Mouse (Mus musculus) brain, embryonic 14.5 days (tissue): ENCODE results near the gene Izumo2. TPM values are rescaled to one million over a fixed set of nuclear protein-coding genes. Genes with fewer than 3 reads are reported as not detected.

Experiments
- DNase-seq: peaks from one replicate; pipeline ENCODE4 v3.0.0-alpha.2; 2011; ENCODE audit warnings: low read depth
- CTCF ChIP-seq: fragments of 200-500 bp; IDR thresholded peaks from 2 replicates; pipeline ENCODE4 v1.5.1; 2012; ENCODE audit warnings: inconsistent platforms, mild to moderate bottlenecking, moderate library complexity, borderline replicate concordance; ENCODE audit not compliant: insufficient read depth, insufficient read length; ENCODE audit errors: extremely low read depth
- POLR2A ChIP-seq: fragments of 200-500 bp; IDR thresholded peaks from 2 replicates; pipeline ENCODE4 v1.6.1; 2012; ENCODE audit warnings: mild to moderate bottlenecking, inconsistent platforms, borderline replicate concordance; ENCODE audit not compliant: poor library complexity, insufficient read depth, insufficient read length, severe bottlenecking; ENCODE audit errors: extremely low read depth
- polyA plus RNA-seq: library from polyadenylated mRNA; depleted of rRNA; stranded (reverse); fragments of >200 nt; gene quantifications from 2 replicates; pipeline ENCODE4 v1.2.3, GENCODE M21; 2012

Izumo2 gene
- polyA plus RNA-seq, 1 experiment, result not detected

DNA sequence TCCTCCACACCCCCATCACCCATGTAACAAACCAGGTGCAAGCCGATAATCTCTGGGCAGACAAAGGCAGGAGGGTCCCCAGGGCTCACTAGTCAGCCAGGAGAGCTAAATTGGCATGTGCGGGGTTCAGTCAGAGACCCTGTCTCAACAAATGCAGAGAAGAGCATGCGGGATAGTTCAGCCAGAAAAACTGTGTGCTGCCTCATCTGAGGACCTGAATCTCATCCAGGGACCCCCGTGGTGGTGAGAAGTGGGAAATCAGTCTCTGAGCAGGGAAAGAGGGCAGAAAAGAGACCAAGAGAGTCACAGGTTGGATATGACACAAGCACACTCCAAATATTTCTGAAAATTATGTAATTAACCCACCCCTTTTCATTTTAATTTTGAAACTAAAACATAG lies 32.4 kb upstream of the Izumo2 start:
- TF ChIP-seq CTCF, result no peak
- no peak for TF ChIP-seq POLR2A
- peak; percentile 8 for DNase-seq

DNA sequence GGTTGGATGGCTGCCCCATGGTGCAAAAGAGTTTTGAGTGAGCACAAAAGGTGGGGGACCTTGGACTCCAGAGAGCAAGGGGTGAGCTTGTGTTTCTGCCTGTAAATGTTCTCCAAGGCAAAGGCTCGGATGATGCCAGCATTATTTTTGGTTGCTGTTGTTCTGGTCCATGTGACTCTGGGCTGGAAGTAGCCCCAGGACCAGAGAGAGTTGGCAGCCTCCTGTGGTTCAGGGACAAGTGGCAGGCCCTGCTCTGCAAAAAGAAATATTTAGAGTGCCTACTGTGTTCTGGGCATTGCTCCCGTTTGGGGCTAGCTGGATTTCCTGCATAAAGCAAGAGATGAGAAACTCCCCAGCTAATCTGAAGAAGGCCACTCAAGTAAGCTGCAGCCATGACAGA lies 31.9 kb upstream of the Izumo2 start:
- DNase-seq, result peak; percentile 60
- TF ChIP-seq CTCF, result no peak
- no peak for TF ChIP-seq POLR2A

DNA sequence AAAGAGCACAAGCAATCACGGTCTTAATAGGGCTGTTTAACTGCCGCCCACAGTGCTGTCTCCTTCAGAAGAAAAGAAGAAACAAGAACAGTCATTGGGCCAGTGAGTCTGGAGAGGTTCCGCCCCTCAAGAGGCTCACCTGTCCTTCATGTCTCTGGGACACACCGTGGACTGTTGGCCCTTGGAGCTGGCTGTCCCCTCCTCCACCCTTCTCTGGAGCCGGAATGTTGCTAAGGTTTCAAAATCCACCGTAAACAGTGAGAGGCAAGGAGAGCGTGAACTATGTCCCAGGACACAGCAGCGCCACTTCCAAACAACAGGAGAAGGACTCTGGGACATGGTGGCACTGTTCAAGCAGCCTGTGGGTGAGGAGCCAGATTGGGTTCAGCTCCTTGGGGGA lies 24.9 kb upstream of the Izumo2 start:
- TF ChIP-seq CTCF (no peak), POLR2A (no peak)
- DNase-seq, result no peak

DNA sequence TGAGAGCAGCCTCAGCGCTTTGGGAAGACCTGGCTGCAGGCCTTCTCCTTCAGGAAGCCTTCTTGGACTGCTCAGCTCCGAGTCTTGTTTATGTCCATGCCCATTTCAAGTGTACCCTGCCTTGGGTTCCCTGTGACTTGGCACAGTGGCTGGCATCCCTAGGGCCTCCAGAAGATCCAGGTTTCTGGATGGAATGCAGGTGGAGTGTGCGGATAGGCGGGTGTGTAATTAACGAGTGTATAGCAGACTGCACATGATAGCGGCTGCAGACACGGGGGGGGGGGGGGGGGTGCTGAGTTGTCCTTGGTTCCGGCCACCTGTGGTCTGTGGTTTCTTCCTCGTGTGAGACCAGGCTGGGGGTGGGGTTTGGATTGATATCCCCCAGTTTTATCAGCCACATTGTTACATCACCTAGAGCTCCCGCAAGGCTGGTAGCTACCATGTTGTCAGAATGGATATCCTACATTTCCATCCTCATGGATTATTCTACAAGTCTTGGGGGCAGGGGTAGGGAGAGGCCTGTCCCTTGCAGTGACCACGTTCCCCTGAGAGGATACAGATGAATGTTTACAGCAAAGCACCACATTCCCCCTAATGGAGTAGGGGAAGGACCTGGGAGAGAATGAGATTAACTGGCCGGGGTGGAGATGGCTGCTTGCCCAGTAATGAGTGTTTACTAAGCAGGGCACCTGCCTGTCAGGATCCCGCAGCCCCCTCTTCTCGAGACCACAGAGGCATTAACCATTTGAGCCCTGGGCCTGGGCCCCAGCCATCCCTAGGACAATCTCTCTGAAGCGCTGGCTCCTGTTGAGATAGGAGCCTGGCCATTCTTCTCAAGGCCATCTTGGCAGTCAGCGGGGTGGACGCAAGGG lies 22.8 kb upstream of the Izumo2 start:
- peak; percentile 88 for DNase-seq
- TF ChIP-seq POLR2A (no peak), CTCF (no peak)

DNA sequence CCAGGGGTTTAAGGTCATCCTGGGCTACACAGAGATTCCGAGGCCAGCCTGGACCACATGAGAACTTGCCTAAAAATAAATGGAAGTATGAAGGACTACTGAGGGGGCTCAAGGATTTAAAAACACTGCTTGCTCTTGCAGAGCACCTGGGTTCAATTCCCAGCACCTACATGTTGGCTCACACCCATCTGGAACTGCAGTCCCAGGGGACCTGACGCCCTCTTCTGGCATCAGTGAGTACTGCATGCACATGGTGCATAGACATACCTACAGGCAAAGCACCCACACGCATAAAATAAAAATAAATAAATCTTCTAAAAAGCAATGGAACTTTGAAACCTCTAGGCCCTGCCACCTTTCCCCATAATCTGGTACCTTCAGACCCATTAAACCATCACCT lies 19.7 kb upstream of the Izumo2 start:
- peak; percentile 38; the same call in 1 of the 2 replicates for TF ChIP-seq CTCF
- TF ChIP-seq POLR2A, result no peak
- DNase-seq, result no peak

DNA sequence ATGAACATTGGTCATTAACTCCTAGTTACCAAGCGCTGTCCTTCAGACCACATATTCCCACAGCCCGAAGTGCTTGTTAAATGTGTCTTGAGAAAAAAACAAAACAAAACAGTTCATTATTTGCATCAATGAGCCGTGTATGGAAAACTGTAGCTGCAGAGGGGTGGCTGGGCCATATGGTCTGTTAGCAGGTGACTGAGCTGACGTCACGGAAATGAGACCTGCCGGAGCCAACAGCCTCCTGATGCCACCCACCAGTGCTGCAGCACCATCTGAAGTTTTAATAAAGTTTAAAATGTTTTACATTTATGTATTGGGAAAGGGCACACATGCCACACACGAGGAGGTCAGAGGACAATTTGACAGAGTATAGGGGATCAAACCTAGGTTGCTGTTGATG lies 19.2 kb upstream of the Izumo2 start:
- no peak for TF ChIP-seq CTCF
- no peak for TF ChIP-seq POLR2A
- DNase-seq, result no peak

DNA sequence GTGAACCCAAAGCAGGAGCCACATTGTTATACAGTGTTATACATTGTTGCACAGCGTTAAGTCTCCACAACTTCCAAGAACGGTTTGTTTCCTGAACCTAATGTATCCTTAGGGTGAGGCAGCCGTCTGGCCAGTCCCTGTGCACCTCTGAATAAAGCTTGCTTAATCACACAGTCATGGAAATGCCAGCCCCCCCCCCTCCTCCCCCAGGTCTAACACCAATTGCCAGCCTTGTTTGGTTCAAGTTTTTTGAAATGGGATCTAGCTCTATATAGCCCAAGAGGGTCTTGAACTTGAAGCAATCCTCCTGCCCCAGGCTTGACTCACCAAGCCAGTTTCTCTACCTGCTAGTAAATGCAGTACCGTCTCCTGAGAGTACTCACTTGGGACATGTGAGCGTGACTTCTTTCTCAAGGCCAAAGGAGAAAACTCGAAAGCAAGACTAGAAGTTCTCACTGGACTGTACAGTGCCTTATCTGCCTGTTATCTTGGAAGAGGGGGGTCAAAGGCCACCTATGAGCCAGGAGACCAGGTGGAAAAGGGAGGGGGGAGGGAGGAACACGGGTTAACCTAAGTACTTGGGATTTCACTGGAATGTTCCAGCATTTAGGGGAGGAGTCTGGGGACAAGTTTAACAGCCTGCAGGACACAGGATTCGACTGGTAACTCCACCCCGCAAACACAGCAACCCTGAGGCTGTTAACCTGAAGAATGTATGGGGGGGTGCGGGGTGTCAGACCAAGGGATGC lies 14.9 kb upstream of the Izumo2 start:
- TF ChIP-seq CTCF (no peak), POLR2A (no peak)
- no peak for DNase-seq

DNA sequence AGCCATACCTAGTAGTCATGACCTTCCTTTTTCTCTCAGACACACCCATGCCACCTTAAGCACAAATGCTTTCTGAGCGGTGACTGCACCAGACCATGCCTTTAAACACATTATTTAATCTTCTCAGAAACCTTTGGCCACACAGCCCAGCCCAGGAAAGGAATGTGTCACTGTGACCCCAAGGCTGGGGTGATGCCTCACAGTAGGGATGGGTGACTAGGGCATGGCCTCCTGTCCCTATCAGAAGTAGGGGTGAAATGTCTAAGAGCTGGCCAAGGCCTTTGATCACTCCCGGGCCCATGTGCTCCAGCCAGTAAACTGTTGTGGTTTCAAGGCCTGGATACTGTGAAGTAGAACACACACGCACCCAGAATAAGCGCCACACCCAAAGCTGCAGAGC lies 13.3 kb upstream of the Izumo2 start:
- TF ChIP-seq CTCF, result no peak
- no peak for DNase-seq

DNA sequence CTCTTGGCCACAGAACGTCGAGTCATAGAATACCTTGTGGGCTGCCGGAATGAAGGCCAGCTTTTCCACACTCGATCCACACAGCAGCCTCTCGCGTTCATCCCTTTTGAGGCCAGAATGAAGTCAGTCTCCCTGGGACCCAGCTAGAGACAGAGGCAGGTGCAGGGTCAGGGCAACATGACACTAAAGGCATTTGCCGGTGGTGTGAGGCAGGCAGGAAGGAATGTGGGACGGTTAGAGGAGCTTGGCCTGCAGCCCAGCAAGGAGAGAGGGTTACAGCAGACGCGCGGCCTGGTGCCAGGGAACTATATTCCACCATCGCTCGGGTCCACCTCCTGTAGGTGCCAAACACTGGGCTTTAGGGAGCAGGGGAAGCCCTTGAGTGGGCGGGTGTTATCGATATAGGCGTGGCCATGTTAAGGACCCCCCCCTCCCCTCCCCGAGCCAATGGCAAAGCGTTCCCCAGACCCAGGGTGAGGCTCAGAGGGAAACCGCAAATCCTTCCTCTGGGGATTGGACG lies 11.3 kb upstream of the Izumo2 start:
- TF ChIP-seq CTCF (no peak), POLR2A (no peak)
- peak; percentile 63 for DNase-seq

DNA sequence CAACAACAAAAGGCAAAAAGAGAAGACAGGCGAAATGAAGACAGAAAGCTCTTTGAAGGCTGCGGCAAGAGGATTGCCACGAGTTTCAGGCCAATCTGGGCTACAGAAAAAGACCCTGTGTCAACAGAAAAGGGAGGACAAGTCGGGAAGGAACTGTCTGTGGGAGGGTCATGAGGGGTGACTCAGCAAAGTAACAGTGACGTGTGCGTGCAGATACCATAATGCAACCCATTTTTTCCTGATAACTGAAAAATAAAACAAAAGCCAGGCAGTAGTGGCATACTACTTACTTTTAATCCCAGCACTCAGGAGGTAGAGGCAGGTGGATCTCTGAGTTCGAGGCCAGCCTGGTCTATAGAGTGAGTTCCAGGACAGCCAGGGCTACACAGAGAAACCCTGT lies 10.6 kb upstream of the Izumo2 start:
- TF ChIP-seq POLR2A, result no peak
- no peak for TF ChIP-seq CTCF
- DNase-seq, result no peak

DNA sequence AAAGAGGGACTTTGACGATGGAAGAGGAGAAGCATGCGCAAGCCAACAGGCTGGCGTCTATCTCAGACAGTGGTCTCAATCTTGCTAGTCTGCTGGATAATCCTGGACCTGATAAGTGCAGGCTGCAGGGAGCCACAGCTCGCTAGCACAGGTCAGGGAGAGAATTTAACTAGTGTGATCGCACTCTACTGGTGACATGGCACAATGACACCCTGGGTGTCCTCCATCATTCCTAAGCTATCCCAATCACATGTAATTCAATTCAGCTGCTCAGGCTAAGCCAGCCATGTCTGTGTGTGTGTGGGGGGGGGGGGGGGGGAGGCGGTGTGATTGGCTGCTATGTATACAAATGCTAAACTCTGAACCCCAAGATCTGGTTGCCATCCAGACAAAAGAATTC lies 6.6 kb upstream of the Izumo2 start:
- DNase-seq, result peak; percentile 66
- no peak for TF ChIP-seq POLR2A
- peak; percentile 71; the same call in 1 of the 2 replicates for TF ChIP-seq CTCF

DNA sequence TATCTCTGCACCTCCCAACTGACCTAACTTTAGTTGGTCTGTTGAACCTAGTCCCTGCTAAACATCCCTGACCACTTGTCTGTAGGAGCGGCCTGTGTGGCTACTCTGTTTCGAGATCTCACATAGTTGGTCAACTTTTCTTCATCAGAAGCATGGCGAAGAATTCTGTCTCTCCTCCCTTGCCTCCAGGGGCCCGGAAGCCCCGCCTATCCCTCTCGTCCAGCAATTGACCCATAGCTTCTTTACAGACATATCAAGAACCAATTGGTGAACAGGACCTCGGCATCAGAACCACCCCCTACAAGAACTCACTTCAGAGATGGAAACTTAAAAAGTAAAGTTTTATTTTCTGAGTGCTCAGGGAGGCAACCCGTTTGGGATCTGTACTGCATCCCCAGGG lies 5.6 kb upstream of the Izumo2 start:
- TF ChIP-seq CTCF, result no peak

DNA sequence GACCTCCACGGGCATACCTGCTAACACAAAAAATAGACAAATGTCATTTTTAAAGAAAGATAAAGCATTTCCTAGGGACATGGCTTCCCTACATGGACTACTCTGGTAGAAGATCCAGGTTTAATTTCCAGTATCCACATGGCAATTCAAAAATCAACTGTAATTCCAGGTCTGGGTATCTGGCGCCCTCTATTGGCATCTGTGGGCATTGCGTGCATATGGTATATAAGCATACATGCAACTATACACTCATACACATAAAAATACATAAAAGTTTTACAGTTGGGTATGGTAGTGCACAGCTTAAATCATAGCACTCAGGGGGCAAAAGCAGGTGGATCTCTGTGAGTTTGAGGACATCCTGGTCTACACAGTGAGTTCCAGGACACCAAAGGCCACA lies 4.2 kb upstream of the Izumo2 start:
- TF ChIP-seq CTCF (peak; percentile 58; the same call in 1 of the 2 replicates), POLR2A (no peak)
- DNase-seq, result peak; percentile 24

More for the DNA sequence above, 5.6 kb upstream of the Izumo2 start:
- no peak for DNase-seq

DNA sequence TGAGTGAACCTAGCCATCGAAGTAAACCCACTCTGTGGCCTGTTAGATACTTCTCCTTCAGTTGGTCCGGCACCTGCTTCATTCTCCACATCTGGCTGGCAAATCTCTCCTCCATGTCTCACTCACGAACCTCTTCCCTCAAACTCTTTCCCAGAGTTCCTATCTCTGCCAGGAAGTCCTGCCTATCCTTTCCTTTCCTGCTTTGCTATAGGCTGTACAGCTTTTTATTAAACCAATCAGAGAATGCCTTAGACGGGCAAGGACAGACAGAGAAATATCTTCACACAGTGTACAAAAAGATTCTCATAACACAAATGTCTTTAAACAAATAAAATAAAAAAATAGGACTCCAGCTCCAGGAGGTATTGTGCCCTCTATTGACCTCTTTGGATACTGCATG lies 3.5 kb upstream of the Izumo2 start:
- no peak for DNase-seq
- TF ChIP-seq CTCF, result no peak
- TF ChIP-seq POLR2A, result no peak

DNA sequence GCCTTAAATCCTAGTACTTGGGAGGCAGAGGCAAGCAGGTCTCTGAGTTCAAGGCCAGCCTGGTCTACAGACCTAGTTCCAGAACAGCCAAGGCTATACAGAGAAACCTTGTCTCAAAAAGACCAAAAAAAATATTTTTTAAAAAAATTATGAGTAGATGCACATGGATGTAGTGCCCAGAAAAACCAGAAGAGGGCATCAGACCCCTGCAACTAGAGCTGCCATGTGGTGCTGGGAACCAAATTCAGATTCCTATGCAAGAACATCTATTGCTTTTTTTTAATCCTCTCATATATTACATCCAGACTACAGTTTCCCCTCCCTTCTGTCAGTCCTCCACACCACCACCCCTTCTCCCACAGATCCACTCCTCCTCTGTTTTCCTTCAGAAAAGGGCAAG lies 2.2 kb upstream of the Izumo2 start:
- TF ChIP-seq POLR2A (no peak), CTCF (no peak)
- no peak for DNase-seq
